Mouse (Mus musculus) left cerebral cortex, adult 18-20 months (tissue): ENCODE measurements around the gene Actr1a. TPM values are rescaled to one million over a fixed set of nuclear protein-coding genes. Genes with fewer than 3 reads are reported as not detected.

Experiments used
- DNase-seq, 2 experiments: peaks; one replicate each; pipeline ENCODE4 v3.0.0; 2021 to 2022; ENCODE audit warnings: low spot score in 2 of 2, mixed read lengths in 1 of 2
- total RNA-seq, 2 experiments: library from RNA; stranded (reverse); gene quantifications; 2 replicates each; pipeline ENCODE4 v1.2.3; 2021

Actr1a gene
- total RNA-seq, 2 experiments from 2014 or later: 196 to 198 TPM

- DNase-seq: no peak
Measured at GRCm38 (mm10) chr19:46400558-46400957, 5.0 kb upstream of the Actr1a start.

GRCm38 (mm10) chr19:46399886-46400285, 4.3 kb upstream of the Actr1a start:
- no peak for DNase-seq

- DNase-seq: no peak
Measured at GRCm38 (mm10) chr19:46399372-46399771, 3.8 kb upstream of the Actr1a start.

- no peak for DNase-seq
Measured at GRCm38 (mm10) chr19:46398401-46398800, 2.9 kb upstream of the Actr1a start.

GRCm38 (mm10) chr19:46397436-46398001, 2.0 kb upstream of the Actr1a start:
- no peak for DNase-seq

GRCm38 (mm10) chr19:46396686-46397435, 1.3 kb upstream of the Actr1a start, which contains the start of gene Sufu:
Gene Sufu, plus strand, starts transcription at chr19:46396896.
- DNase-seq: peak; percentile 97 to 98

- DNase-seq: no peak
Measured at GRCm38 (mm10) chr19:46396109-46396508, 561 bp upstream of the Actr1a start.

GRCm38 (mm10) chr19:46394712-46395108, 838 bp downstream of the Actr1a start:
- no peak for DNase-seq

GRCm38 (mm10) chr19:46392018-46392417, 3.5 kb downstream of the Actr1a start:
- peak in 1 of 2 experiments; percentile 35 for DNase-seq

- no peak for DNase-seq
Measured at GRCm38 (mm10) chr19:46389872-46390271, 5.7 kb downstream of the Actr1a start.

- no peak for DNase-seq
Measured at GRCm38 (mm10) chr19:46382275-46382674, 13.3 kb downstream of the Actr1a start.

- no peak for DNase-seq
Measured at GRCm38 (mm10) chr19:46375891-46376290, 19.7 kb downstream of the Actr1a start.

- DNase-seq: no peak
Measured at GRCm38 (mm10) chr19:46375489-46375888, 20.1 kb downstream of the Actr1a start.

- DNase-seq: no peak
Measured at GRCm38 (mm10) chr19:46374477-46375088, 21.0 kb downstream of the Actr1a start.

- DNase-seq: peak; percentile 56 to 59
Measured at GRCm38 (mm10) chr19:46369204-46369603, 26.3 kb downstream of the Actr1a start.

GRCm38 (mm10) chr19:46367798-46368590, 27.6 kb downstream of the Actr1a start:
- DNase-seq: peak; percentile 58 to 70

GRCm38 (mm10) chr19:46363294-46364009, 32.1 kb downstream of the Actr1a start:
- DNase-seq: no peak

GRCm38 (mm10) chr19:46362104-46362503, 33.4 kb downstream of the Actr1a start:
- no peak for DNase-seq

GRCm38 (mm10) chr19:46358381-46358780, 37.2 kb downstream of the Actr1a start:
- no peak for DNase-seq

- DNase-seq: no peak
Measured at GRCm38 (mm10) chr19:46357344-46358280, 37.9 kb downstream of the Actr1a start.
